Mouse (Mus musculus) CD8-positive naive resting alpha-beta T cell, adult 2 months (primary cell): ENCODE data around the gene Gm38394.
A peak's percentile ranks its signal among the peaks of the same experiment; 100 is the strongest.

Experiments used
- DNase-seq, 2 experiments: peaks; one replicate each; pipeline ENCODE4 v3.0.0; 2022; ENCODE audit warnings: low read depth in 2 of 2, low spot score in 2 of 2

Gm38394 gene

GRCm38 (mm10) chr1:133664203-133664970, 3.3 kb upstream of the Gm38394 start:
- DNase-seq = no peak

DNA sequence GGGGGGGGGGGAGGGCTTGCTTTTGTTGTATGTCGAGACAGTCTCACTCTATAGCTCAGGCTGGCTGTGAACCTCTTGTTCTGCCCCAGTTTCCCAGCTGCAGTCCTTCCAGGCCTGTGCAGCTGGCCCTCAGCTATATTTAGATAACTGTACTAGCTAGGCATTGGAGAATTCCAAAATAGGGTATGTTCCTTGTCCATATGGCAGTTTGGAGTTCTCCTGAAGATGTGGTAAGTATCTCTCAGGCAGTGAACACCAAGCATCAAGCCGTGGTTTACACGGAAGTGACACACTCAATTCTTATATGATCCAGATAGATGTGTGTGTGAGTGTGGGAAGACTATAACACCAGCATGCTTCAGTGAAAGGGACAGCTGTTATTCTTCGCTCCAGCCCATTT, 2.3 kb upstream of the Gm38394 start:
- DNase-seq = no peak

- DNase-seq = no peak
Observed at GRCm38 (mm10) chr1:133662941-133663340, 1.8 kb upstream of the Gm38394 start.

DNA sequence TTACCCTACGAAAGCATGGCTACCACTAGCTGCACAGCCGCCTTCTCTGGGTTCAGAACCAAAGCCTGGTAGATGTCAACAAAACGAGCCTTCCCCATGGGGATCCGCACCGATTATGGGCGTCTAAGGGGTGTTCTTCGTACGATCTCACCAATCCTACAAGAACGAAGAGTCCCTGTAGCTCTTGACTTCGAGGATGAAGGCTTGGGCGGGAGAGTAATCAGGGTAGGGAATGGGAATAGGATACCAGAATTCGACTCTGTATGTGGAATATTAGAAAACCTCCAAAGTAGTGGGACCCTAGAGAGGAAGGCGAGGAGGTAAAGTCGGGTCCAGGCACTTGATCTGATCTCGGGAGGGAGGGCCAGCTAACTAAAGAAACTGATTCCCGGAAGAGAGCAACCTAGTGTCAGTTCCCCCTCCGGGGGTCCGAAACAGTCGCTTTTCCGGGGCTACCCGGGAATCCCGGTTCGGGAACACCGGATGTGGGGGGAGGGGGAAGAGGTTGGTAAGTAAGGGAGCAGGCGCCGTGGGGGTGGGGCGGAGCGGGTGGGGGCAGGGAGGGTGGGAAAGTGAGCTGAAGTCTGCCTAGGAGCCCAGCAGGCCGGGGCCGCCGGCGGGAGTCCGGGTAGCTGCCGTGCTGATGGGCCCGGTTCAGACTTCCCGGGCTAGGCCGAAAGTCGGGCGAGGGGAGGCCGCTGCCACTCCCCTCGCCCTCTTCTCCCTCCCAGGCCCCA, 484 bp downstream of the Gm38394 start, which contains the start of gene Zbed6:
Zbed6 (minus strand) TSS at position 420 of the 737 bp plus-strand sequence.
- DNase-seq = peak in 1 of 2 experiments; percentile 18

GRCm38 (mm10) chr1:133658878-133659277, 2.2 kb downstream of the Gm38394 start:
- DNase-seq = no peak

- DNase-seq = no peak
Observed at GRCm38 (mm10) chr1:133656811-133657210, 4.3 kb downstream of the Gm38394 start.

DNA sequence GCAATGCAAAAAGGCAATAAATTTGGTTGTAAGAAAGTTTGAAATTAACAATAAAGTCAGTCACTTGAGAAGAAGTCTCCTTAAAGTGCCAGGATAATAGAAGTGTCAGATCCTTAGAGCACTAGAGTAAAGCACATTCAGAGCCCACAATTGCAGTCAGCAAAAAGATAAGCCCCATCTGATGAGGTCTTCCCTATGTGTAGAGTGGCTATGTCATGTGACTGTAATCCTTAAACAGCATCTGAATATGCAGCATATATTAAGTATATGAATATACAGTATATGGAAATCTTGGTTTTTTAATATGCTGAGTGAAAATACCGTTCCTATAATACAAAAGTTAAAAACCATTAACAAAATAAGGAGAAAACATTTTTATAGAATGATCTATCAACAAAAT, 8.1 kb downstream of the Gm38394 start:
- no peak for DNase-seq

DNA sequence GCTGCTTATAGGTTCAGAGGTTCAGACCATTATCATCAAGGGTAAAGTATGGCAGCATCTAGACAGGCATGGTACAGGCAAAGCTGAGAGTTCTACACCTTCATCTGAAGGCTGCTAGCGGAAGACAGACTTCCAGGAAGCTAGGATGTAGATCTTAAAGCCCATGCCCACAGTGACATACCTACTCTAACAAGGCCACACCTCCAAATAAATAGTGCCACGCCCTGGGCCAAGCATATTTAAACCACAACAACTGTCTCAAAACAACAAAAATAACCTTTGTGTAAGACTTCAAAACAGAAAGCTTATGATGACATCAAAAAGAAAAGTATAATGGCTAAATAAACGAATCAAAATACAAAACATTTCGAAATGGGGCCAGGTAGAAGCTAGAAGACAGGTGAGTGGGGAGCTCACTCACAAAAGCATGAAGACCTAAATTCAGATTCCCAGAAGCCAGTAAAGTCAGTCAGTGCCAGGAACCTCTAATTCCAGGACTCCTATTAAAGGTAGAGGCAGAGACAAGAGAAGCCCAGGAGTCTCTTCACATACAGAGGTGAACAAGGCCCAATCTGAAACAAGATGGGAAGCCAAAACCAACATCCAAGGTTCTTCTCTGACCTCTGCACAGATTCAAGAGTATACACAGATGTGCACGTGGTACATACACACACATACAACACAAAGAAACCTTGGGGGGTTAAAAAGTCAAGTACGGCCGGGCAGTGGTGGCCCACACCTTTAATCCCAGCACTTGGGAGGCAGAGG, 10.6 kb downstream of the Gm38394 start:
- no peak for DNase-seq

DNA sequence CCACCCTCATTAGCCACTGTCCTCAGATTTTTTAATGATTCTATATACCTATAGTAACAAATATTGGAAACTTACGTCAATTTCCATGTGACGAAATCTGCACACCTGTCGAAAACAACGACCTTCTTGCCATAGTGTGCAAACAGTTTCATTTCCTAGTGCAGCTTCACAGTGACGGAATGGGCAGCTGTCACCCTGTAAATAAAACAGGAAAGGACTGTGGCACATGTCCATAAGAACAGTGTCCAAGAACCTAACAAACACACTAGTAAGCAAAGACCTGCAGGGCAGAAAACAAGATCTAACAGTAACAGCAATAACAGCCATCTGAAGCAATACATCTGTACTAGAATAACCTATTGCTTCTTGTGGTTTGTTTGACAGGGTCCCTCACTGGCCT, 15.5 kb downstream of the Gm38394 start:
- DNase-seq = no peak

GRCm38 (mm10) chr1:133641163-133641562, 20.0 kb downstream of the Gm38394 start:
- no peak for DNase-seq

GRCm38 (mm10) chr1:133638517-133638916, 22.6 kb downstream of the Gm38394 start:
- no peak for DNase-seq

DNA sequence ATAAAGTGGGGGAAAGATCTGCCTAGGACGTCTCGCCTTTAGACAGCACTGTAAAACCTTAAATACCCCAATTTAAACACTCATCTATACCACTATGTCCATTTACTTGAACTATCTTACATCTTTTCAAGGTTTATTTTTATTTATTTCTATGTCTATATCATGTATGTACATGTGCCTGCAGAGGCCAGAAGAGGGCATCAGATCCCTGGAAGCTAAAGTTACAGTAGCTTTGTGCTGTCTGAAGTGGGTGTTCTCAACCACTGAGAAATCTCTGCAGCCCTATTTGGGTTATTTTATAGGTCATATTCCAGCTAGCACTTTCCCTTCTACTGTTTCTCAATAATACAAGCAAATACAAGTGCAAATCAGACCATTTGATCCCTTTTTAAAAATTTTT, 28.9 kb downstream of the Gm38394 start:
- no peak for DNase-seq

DNA sequence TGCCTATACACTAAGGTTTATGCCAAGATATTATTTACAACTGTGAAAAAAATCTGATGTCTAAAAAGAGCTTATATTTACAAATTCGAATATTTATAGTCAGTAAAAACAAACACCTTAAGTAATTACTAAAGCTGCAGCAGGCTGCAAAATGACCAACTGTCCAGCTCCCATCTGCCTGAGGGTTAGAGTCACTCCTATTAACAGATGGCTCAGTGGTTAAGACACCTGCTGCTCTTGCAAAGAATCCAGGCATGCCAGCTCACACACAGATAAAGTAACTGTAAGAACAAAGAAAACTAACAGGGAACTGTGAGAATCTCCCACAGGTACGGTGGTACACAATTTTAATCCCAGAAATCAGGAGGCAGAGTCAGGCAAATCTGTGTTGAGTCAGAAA, 36.1 kb downstream of the Gm38394 start:
- no peak for DNase-seq

- no peak for DNase-seq
Observed at GRCm38 (mm10) chr1:133618311-133618710, 42.8 kb downstream of the Gm38394 start.

DNA sequence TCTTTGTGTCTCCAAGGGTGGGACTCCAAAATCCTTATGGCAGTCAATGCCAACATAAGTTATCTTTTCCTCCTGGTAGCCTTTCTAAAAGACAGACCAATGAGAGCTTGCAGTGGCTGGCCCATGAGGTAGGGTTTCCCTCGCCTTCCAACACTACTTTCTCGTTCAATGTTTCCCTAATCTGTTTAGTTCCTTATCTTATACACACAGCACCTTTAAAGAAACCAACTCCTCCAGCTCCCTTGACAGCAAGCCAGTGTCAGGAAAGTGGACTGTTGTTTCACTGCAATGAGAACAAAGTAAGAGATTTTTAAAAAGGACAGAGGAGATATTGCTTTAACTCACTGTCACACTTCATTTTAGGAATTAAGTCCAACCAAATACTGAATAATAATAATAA, 43.2 kb downstream of the Gm38394 start:
- no peak for DNase-seq

GRCm38 (mm10) chr1:133613817-133614216, 47.3 kb downstream of the Gm38394 start:
- DNase-seq = no peak

DNA sequence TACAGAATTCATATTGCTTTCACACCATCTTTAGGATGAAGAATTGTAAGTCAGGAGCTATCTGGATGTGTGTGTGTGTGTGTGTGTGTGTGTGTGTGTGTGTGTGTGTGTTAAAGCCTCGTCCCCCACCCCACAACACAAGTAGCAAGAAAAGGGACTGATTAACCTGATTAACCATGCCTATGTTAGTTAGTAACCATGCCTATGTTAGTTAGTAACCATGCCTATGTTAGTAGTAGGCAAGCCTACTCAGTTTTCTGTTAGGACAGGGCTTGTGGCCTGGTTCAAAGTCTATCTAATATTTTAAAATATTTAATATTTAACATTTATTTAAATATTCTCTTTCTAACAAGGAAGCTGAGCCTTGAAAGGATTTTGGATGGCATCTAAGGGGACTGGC, 49.7 kb downstream of the Gm38394 start:
- no peak for DNase-seq

- no peak for DNase-seq
Observed at GRCm38 (mm10) chr1:133610601-133611000, 50.5 kb downstream of the Gm38394 start.

DNA sequence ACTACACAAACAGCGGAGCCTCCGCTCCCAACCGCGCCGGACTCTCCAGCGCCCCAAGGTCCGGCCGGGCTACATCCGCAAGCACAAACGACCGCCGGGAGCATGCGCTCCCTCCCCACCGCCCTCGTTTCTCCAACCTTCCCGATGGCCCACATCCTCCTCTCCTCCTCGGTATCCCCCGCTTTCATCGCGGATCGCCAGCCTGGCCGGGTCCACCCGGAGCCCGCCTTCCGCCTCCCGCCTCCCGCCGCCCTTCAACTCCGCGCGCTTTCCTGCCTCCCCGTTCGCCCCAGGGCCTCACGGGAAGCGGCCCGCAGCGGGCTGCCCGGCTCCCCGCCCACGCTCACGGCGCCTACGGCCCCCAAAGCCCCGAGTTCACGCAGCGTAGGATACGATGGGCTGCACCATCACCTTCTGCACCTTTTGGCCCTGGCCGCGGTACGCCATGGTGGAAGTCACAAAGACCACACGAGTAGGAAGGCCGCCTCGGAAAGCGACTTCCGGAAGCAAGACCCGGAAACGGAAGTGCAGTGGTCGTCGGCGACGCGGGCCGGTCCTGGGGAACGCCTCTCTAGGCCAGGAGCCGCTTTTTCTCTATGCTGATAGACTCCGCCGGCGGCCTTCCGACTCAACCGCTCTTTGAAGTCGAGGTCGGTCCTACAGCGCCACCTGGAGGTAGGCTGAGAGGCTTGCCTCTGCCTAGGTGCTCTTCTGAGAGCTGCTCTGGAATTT, 51.2 kb downstream of the Gm38394 start, which contains the start of gene Snrpe:
Snrpe (minus strand) TSS at position 521 of the 732 bp plus-strand sequence.
- DNase-seq = peak; percentile 96 to 97

GRCm38 (mm10) chr1:133603174-133603573, 57.9 kb downstream of the Gm38394 start:
- DNase-seq = no peak
